Mouse (Mus musculus) gastrocnemius, adult 8-10 months (tissue): ENCODE data around the gene Usp3. TPM values are rescaled to one million over a fixed set of nuclear protein-coding genes. Genes with fewer than 3 reads are reported as not detected.

ENCODE experiments used
- DNase-seq, 2 experiments: peaks; one replicate each; pipeline ENCODE4 v3.0.0; 2022; ENCODE audit warnings: low spot score in 2 of 2
- total RNA-seq, 4 experiments: library from RNA; stranded (reverse); gene quantifications; 2 replicates each; pipeline ENCODE4 v1.2.4; 2022

The Usp3 gene
- total RNA-seq, 4 experiments from 2014 or later, result 11.4 to 20.8 (median 13.5) TPM

DNA sequence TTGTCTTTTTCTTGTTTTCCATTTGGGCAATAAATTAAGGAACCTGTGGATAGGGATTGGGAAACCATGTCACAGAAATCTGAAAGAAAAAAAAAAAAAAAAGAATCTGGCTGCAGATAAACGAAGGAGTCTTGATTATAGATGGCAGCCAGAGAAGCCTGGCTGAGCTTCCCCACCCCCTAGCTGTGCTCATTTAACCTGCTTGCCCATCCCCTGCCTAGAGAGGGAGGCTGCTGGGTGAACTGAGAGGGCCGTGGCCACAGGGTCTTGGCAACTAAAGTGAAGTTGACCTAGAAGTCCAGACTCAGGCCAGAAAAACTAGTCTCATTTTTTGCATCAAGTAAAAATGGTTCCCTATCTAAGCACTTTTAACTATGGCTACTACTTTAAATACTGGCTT lies 82.0 kb downstream of the Usp3 start:
- DNase-seq, result no peak

GRCm38 (mm10) chr9:66510351-66510841 lies 82.5 kb downstream of the Usp3 start:
- no peak for DNase-seq

DNA sequence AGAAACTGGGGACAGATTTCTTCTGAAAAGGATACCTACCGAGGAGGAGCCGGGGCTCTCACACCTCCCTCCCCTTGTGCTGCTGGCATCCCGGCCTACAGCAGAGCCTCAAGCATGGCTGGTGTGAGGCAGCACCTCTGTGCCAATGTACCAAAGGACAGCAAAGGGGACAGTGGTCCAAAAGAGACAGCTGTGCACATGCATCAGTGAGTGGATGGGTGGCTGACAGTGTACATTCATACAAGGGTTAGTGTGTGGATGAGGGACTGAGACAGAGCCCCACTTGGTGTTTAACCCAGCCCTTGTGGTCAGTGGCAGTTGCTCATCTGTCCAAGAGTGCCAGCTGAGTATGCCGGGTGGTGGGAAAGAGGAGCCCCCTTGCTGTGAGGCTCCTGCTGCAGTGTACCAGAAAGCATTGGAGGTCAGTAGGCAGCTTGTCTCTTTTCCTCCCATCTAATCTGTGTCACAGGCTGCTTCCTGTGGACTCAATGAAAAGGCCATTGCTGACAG lies 84.0 kb downstream of the Usp3 start:
- no peak for DNase-seq

- no peak for DNase-seq
Measured at GRCm38 (mm10) chr9:66507684-66508083, 85.3 kb downstream of the Usp3 start.

DNA sequence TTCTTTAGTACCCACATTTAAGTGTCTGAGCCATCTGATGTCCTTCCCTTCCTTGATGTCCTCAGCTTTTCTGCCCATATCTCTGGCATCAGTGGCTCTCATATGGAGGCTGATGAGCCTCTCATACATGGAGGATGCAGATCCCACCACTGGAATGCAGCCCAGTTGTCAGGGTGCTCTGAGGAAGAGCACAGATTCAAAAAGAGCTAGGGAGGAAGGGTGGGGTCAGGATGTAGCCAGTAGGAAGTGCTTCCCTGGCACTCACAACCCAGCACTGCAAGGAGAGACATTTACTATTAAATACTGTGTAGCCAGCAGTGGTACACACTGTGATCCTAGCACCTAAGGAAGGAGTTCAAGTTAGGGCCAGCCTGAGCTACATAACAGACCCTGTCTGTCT lies 86.5 kb downstream of the Usp3 start:
- no peak for DNase-seq

DNA sequence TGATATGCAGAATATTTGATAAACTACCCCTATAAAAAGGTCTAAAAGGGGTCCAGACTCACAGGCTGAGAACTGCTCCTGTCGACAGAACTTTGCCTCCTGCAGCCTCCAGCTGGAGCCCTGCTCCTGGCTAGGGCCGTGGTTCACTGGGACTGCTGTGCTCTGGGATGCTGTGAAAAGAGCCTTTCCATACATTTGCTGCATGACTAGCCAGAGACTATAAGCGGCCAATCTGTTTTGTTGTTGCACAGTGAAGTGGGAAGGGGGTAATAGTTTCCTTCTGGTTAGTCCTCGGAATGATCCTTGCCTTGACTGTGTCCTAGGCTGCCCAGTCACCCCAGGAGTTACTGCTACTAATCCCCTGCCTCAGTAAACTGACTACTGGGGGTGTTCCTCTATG lies 86.9 kb downstream of the Usp3 start:
- no peak for DNase-seq

- DNase-seq, result no peak
Measured at GRCm38 (mm10) chr9:66505141-66505917, 87.6 kb downstream of the Usp3 start.

DNA sequence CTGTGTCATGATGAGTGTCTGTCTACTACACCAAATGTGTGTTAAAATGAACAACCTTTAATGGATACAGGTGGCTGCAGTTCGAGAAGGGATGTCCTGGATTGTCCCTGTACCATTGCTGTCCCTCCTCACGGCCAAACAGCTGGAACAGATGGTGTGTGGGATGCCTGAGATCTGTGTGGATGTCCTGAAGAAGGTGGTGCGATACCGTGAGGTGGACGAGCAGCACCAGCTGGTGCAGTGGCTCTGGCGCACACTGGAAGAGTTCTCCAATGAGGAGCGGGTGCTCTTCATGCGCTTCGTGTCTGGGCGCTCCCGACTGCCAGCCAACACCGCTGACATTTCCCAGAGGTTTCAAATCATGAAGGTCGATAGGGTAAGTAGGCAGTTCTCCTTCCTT lies 88.4 kb downstream of the Usp3 start:
- no peak for DNase-seq

DNA sequence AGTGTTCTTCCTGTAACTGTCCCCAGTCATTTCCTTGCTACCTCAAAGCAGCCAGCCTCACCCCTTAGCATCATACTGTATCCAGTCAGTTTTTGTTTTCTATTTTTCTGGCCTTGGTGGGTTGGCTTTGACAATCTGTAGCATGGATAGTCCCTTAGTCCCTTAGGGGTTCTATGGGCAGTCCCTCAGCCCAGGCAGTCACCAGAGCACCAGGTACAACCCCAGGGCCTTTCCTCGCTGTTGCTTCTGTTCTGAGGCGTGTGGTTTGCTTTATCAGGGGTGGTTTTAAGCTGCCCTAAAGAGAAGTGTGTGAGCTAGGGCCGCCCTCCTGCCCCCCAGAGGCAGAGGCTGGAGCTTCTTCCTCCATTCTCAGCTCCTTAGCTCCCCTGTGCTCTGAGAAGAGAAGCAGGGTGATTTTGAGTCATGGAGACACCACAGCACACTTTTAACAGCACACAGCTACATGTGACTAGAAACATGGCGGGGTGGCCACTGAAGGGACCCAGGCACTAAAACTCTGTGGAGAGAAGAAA lies 89.0 kb downstream of the Usp3 start:
- DNase-seq, result no peak

DNA sequence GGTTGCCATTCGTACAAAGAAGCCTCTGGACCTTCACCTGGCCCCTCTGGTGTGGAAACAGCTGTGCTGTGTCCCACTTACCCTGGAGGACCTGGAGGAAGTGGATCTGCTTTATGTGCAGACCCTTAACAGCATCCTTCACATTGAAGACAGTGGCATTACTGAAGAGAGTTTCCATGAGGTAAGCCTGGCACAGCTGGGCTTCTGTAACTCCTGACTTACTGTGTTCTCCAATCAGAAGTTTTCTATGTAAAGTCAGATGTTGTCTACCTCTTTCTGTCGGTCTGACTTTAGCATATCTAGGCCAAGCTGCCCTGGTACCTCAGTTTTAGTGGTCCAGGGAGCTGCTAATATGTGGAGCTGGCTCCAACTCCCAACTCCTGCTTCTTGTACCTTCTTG lies 91.7 kb downstream of the Usp3 start:
- no peak for DNase-seq

GRCm38 (mm10) chr9:66493992-66494391 lies 99.0 kb downstream of the Usp3 start:
- DNase-seq, result no peak

GRCm38 (mm10) chr9:66492361-66492760 lies 100.6 kb downstream of the Usp3 start:
- DNase-seq, result no peak

- DNase-seq, result no peak
Measured at GRCm38 (mm10) chr9:66488786-66489185, 104.2 kb downstream of the Usp3 start.

GRCm38 (mm10) chr9:66483429-66483828 lies 109.5 kb downstream of the Usp3 start:
- no peak for DNase-seq

GRCm38 (mm10) chr9:66477785-66478184 lies 115.2 kb downstream of the Usp3 start:
- DNase-seq, result no peak

DNA sequence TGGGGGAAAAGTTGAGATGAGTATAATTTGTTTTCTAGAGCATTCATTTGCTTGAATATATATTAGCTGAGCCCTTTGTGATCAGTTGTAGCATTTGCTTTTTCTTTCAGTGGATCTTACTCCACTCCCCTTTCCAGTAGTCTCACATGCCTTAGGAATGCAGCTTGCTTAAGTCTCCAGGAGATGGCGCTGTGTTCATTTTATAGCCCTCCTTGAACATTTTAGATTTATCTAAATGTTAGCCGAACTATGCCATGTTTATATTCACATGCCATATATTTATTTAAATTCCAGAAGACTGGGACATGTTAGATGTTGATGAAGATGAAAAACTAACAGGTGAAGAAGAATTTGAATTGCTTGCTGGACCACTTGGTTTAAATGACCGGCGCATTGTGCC lies 127.9 kb downstream of the Usp3 start:
- DNase-seq, result no peak

Other genes with a start within 250 kb of the Usp3 start
- 10 to 100 TPM; 31.0 to 42.2 (median 34.1) TPM for gene Herc1, start 242.7 kb downstream of the Usp3 start, total RNA-seq
- 1 to 10 TPM; 1.7 to 2.6 (median 2.5) TPM for gene Fbxl22, start 78.5 kb downstream of the Usp3 start, total RNA-seq
- under 1 TPM in 2 of 4 experiments, not detected in 2; 0.10 to 0.31 TPM for gene Car12, start 120.5 kb upstream of the Usp3 start, total RNA-seq
- 1 to 10 TPM; 1.3 to 4.6 (median 2.2) TPM for gene Aph1b, start 202.3 kb upstream of the Usp3 start, total RNA-seq
- under 1 TPM in 1 of 4 experiments, not detected in 3; 0.13 TPM for gene Gm10647, start 203.9 kb upstream of the Usp3 start, total RNA-seq
- 1 to 10 TPM in 2 of 4 experiments, under 1 TPM in 2; 0.34 to 1.9 (median 1.3) TPM for gene Aph1c, start 241.6 kb upstream of the Usp3 start, total RNA-seq